Mouse (Mus musculus): ENCODE data around the gene Atg13. TPM values are rescaled to one million over a fixed set of nuclear protein-coding genes. Genes with fewer than 3 reads are reported as not detected.

The Atg13 gene
- polyA plus RNA-seq, 1 experiment from 2014 or later = 27.8 TPM

DNA sequence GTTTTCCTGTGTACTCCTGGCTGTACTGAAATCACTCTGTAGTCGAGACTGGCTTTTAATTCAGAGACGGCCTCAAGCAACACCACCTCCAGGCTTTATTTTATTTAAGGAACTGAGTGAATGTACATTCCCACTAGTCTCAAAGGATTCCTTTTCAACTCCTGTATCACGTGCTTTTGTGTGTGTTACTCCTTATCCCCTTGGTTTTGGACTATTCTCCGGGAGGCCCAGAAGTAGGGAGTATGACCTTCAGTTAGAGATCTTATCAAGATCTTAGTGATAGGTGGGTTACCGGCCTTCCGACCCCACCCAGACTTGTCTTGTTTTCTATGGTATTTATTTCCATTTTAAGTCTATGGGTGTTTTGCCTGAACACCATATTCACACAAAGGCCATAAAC is 4.6 kb downstream of the Atg13 start:
- Histone ChIP-seq H3K27ac (ENCODE audit: low read length) (no peak overlapping the region), H3K4me2 (replicated peaks; ENCODE audit: low read depth, low read length) (no peak overlapping the region), H3K27me3 (ENCODE audit: control insufficient read depth, insufficient read depth, low read length) (no peaks in the 10 kb centered on the region), H3K9ac (replicated peaks; ENCODE audit: low read depth, low read length) (no peak overlapping the region), H3K36me3 (ENCODE audit: control insufficient read depth, insufficient read depth, low read length) (no peaks in the 10 kb centered on the region), H3K4me1 (ENCODE audit: control insufficient read depth, insufficient read depth, low read length) (peaks cover 5% of the 10 kb centered on the region; the same call in 1 of the 2 replicates), H3K9me3 (ENCODE audit: control insufficient read depth, low read depth, low read length) (no peaks in the 10 kb centered on the region), H3K4me3 (ENCODE audit: low read depth, low read length) (no peak overlapping the region)
- 79% methylated on average over 6 of the region's 6 CpGs for WGBS
- no peak for ATAC-seq (ENCODE audit: insufficient number of reproducible peaks, insufficient read depth, low FRiP score, low read depth)

DNA sequence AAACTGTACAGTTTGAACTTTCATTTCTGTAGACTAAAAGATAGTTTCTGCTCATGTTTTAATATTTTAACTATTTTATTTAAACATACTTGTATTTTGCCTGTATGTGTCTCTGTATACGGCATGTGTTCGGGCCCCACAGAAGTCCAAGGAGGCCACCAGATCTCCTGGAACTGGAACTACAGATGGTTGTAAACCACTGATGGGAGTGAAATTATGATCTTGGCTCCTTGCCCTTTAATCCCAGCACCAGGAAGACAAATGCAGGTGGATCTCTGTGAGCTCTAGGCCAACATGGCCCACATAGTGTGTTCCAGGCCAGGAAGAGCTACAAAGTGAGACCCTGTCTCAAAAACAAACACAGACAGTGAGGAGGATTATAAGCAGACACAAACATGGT is 9.0 kb downstream of the Atg13 start:
- Histone ChIP-seq H3K27ac (ENCODE audit: low read length) (no peak overlapping the region), H3K4me1 (ENCODE audit: control insufficient read depth, insufficient read depth, low read length) (no peaks in the 10 kb centered on the region), H3K27me3 (ENCODE audit: control insufficient read depth, insufficient read depth, low read length) (no peaks in the 10 kb centered on the region), H3K9ac (replicated peaks; ENCODE audit: low read depth, low read length) (no peak overlapping the region), H3K4me3 (ENCODE audit: low read depth, low read length) (no peak overlapping the region), H3K4me2 (replicated peaks; ENCODE audit: low read depth, low read length) (no peak overlapping the region), H3K36me3 (ENCODE audit: control insufficient read depth, insufficient read depth, low read length) (no peaks in the 10 kb centered on the region), H3K9me3 (ENCODE audit: control insufficient read depth, low read depth, low read length) (no peaks in the 10 kb centered on the region)
- 96% methylated on average over 2 of the region's 2 CpGs for WGBS
- no peak for ATAC-seq (ENCODE audit: insufficient number of reproducible peaks, insufficient read depth, low FRiP score, low read depth)

- no peak overlapping the region for H3K4me3 ChIP-seq (ENCODE audit: low read depth, low read length)
- no peak for ATAC-seq (ENCODE audit: insufficient number of reproducible peaks, insufficient read depth, low FRiP score, low read depth)
- H3K27me3 ChIP-seq (ENCODE audit: control insufficient read depth, insufficient read depth, low read length) = no peaks in the 10 kb centered on the region
- H3K9me3 ChIP-seq (ENCODE audit: control insufficient read depth, low read depth, low read length) = no peaks in the 10 kb centered on the region
- no peak overlapping the region for H3K9ac ChIP-seq (replicated peaks; ENCODE audit: low read depth, low read length)
- no peaks in the 10 kb centered on the region; the same call in 1 of the 2 replicates for H3K36me3 ChIP-seq (ENCODE audit: control insufficient read depth, insufficient read depth, low read length)
- WGBS = 77% methylated on average over 1 of the region's 1 CpGs
- H3K4me2 ChIP-seq (replicated peaks; ENCODE audit: low read depth, low read length) = no peak overlapping the region
- no peak overlapping the region for H3K27ac ChIP-seq (ENCODE audit: low read length)
- no peaks in the 10 kb centered on the region for H3K4me1 ChIP-seq (ENCODE audit: control insufficient read depth, insufficient read depth, low read length)
Observed at GRCm38 (mm10) chr2:91699225-91699624, 11.2 kb downstream of the Atg13 start.

GRCm38 (mm10) chr2:91696225-91696590 is 14.2 kb downstream of the Atg13 start:
- H3K9ac ChIP-seq (replicated peaks; ENCODE audit: low read depth, low read length) = no peak overlapping the region
- WGBS = 76% methylated on average over 1 of the region's 1 CpGs
- no peak for ATAC-seq (ENCODE audit: insufficient number of reproducible peaks, insufficient read depth, low FRiP score, low read depth)

GRCm38 (mm10) chr2:91695436-91696224 is 14.7 kb downstream of the Atg13 start:
- H3K9ac ChIP-seq (replicated peaks; ENCODE audit: low read depth, low read length) = no peak overlapping the region
- H3K36me3 ChIP-seq (ENCODE audit: control insufficient read depth, insufficient read depth, low read length) = no peaks in the 10 kb centered on the region; the same call in 1 of the 2 replicates
- no peak overlapping the region for H3K4me2 ChIP-seq (replicated peaks; ENCODE audit: low read depth, low read length)
- no peak for ATAC-seq (ENCODE audit: insufficient number of reproducible peaks, insufficient read depth, low FRiP score, low read depth)
- no peaks in the 10 kb centered on the region for H3K9me3 ChIP-seq (ENCODE audit: control insufficient read depth, low read depth, low read length)
- no peak overlapping the region for H3K4me3 ChIP-seq (ENCODE audit: low read depth, low read length)
- no peaks in the 10 kb centered on the region for H3K27me3 ChIP-seq (ENCODE audit: control insufficient read depth, insufficient read depth, low read length)
- WGBS = 88% methylated on average over 10 of the region's 10 CpGs
- H3K27ac ChIP-seq (ENCODE audit: low read length) = no peak overlapping the region
- no peaks in the 10 kb centered on the region for H3K4me1 ChIP-seq (ENCODE audit: control insufficient read depth, insufficient read depth, low read length)

More at GRCm38 (mm10) chr2:91696225-91696590, 14.2 kb downstream of the Atg13 start:
- Histone ChIP-seq H3K4me1 (ENCODE audit: control insufficient read depth, insufficient read depth, low read length) (no peaks in the 10 kb centered on the region), H3K9me3 (ENCODE audit: control insufficient read depth, low read depth, low read length) (no peaks in the 10 kb centered on the region), H3K27me3 (ENCODE audit: control insufficient read depth, insufficient read depth, low read length) (no peaks in the 10 kb centered on the region), H3K36me3 (ENCODE audit: control insufficient read depth, insufficient read depth, low read length) (no peaks in the 10 kb centered on the region; the same call in 1 of the 2 replicates), H3K4me2 (replicated peaks; ENCODE audit: low read depth, low read length) (no peak overlapping the region), H3K27ac (ENCODE audit: low read length) (no peak overlapping the region), H3K4me3 (ENCODE audit: low read depth, low read length) (no peak overlapping the region)

- no peaks in the 10 kb centered on the region for H3K27me3 ChIP-seq (ENCODE audit: control insufficient read depth, insufficient read depth, low read length)
- WGBS = 87% methylated on average over 7 of the region's 7 CpGs
- no peak overlapping the region for H3K9ac ChIP-seq (replicated peaks; ENCODE audit: low read depth, low read length)
- H3K4me1 ChIP-seq (ENCODE audit: control insufficient read depth, insufficient read depth, low read length) = no peaks in the 10 kb centered on the region
- no peak overlapping the region for H3K4me2 ChIP-seq (replicated peaks; ENCODE audit: low read depth, low read length)
- no peaks in the 10 kb centered on the region for H3K9me3 ChIP-seq (ENCODE audit: control insufficient read depth, low read depth, low read length)
- H3K36me3 ChIP-seq (ENCODE audit: control insufficient read depth, insufficient read depth, low read length) = peaks cover 18% of the 10 kb centered on the region; the same call in 1 of the 2 replicates
- H3K4me3 ChIP-seq (ENCODE audit: low read depth, low read length) = no peak overlapping the region
- ATAC-seq (ENCODE audit: insufficient number of reproducible peaks, insufficient read depth, low FRiP score, low read depth) = no peak
- H3K27ac ChIP-seq (ENCODE audit: low read length) = no peak overlapping the region
Observed at GRCm38 (mm10) chr2:91689452-91689851, 20.9 kb downstream of the Atg13 start.

DNA sequence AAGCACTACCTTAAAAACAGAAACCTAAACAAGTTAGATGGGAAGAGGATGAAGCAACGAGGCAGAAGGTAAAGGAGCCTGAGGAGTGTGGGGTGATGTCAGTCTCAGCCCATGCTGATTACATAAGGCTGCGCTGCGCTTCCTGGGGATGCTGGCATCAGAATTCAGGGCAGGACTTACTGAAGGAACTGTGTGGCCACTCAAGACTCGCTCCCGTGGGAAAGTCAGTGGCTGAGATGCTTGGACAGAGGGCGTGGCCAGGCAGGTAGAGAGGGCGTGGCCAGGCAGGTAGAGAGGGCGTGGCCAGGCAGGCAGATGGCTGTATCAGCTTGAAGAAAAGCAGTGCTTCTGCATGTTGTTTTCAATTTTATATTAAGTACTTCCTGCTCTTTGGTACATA is 26.5 kb downstream of the Atg13 start:
- peaks cover 20% of the 10 kb centered on the region for H3K36me3 ChIP-seq (ENCODE audit: control insufficient read depth, insufficient read depth, low read length)
- WGBS = 72% methylated on average over 8 of the region's 8 CpGs

GRCm38 (mm10) chr2:91682850-91683249 is 27.5 kb downstream of the Atg13 start:
- Histone ChIP-seq H3K9ac (replicated peaks; ENCODE audit: low read depth, low read length) (no peak overlapping the region), H3K27me3 (ENCODE audit: control insufficient read depth, insufficient read depth, low read length) (no peaks in the 10 kb centered on the region), H3K4me3 (ENCODE audit: low read depth, low read length) (no peak overlapping the region), H3K9me3 (ENCODE audit: control insufficient read depth, low read depth, low read length) (no peaks in the 10 kb centered on the region), H3K36me3 (ENCODE audit: control insufficient read depth, insufficient read depth, low read length) (peaks cover 26% of the 10 kb centered on the region), H3K4me2 (replicated peaks; ENCODE audit: low read depth, low read length) (no peak overlapping the region), H3K27ac (ENCODE audit: low read length) (no peak overlapping the region), H3K4me1 (ENCODE audit: control insufficient read depth, insufficient read depth, low read length) (no peaks in the 10 kb centered on the region)
- no peak for ATAC-seq (ENCODE audit: insufficient number of reproducible peaks, insufficient read depth, low FRiP score, low read depth)
- 47% methylated on average over 4 of the region's 4 CpGs for WGBS

More for the DNA sequence above, 26.5 kb downstream of the Atg13 start:
- Histone ChIP-seq H3K9me3 (ENCODE audit: control insufficient read depth, low read depth, low read length) (no peaks in the 10 kb centered on the region), H3K4me1 (ENCODE audit: control insufficient read depth, insufficient read depth, low read length) (no peaks in the 10 kb centered on the region), H3K4me2 (replicated peaks; ENCODE audit: low read depth, low read length) (no peak overlapping the region), H3K9ac (replicated peaks; ENCODE audit: low read depth, low read length) (no peak overlapping the region), H3K27ac (ENCODE audit: low read length) (no peak overlapping the region), H3K27me3 (ENCODE audit: control insufficient read depth, insufficient read depth, low read length) (no peaks in the 10 kb centered on the region), H3K4me3 (ENCODE audit: low read depth, low read length) (no peak overlapping the region)
- ATAC-seq (ENCODE audit: insufficient number of reproducible peaks, insufficient read depth, low FRiP score, low read depth) = no peak

DNA sequence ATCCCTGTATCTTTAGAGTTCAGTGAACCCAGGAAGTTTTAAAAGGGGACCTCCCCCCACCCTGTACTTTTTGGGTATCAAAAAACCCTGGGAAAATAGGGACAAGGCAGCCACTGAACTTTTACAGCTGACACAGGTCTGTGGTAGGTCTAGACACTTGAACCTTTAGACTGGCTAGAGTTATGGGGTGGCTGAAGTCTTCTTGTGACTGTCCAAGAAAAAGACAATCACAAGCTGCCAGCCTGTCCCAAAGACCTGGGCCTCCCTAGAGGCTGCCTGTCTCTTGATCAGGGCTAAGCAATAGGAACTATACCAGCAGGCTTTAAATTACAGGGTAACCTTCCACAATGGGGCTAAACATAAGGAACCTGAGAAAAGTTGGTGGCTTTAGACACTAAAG is 33.4 kb downstream of the Atg13 start:
- H3K36me3 ChIP-seq (ENCODE audit: control insufficient read depth, insufficient read depth, low read length) = peaks cover 37% of the 10 kb centered on the region
- no peak overlapping the region for H3K4me2 ChIP-seq (replicated peaks; ENCODE audit: low read depth, low read length)
- no peak overlapping the region for H3K4me3 ChIP-seq (ENCODE audit: low read depth, low read length)
- no peak overlapping the region for H3K9ac ChIP-seq (replicated peaks; ENCODE audit: low read depth, low read length)
- no peaks in the 10 kb centered on the region for H3K4me1 ChIP-seq (ENCODE audit: control insufficient read depth, insufficient read depth, low read length)
- no peaks in the 10 kb centered on the region for H3K9me3 ChIP-seq (ENCODE audit: control insufficient read depth, low read depth, low read length)
- H3K27ac ChIP-seq (ENCODE audit: low read length) = no peak overlapping the region
- ATAC-seq (ENCODE audit: insufficient number of reproducible peaks, insufficient read depth, low FRiP score, low read depth) = no peak
- H3K27me3 ChIP-seq (ENCODE audit: control insufficient read depth, insufficient read depth, low read length) = no peaks in the 10 kb centered on the region
